Mouse (Mus musculus) hindbrain, embryonic 15.5 days (tissue): Measurements from ENCODE around the gene Gm20388. TPM values are rescaled to one million over a fixed set of nuclear protein-coding genes. Genes with fewer than 3 reads are reported as not detected.

Experiments used
- ATAC-seq: fragments of 200-750 bp; cut with Nextera tagmentation; 2 replicates; pipeline ENCODE4 v1.8.0; 2017; ENCODE audit warnings: low read depth, moderate number of reproducible peaks, moderate TSS enrichment; ENCODE audit not compliant: low FRiP score
- H3K27ac ChIP-seq: fragments of 300-500 bp; sonication (generic); replicated peaks from 2 replicates; pipeline ENCODE4 v1.5.1; 2015; ENCODE audit warnings: mild to moderate bottlenecking, inconsistent platforms
- H3K27me3 ChIP-seq: fragments of 300-500 bp; sonication (generic); 2 replicates; pipeline ENCODE4 v1.6.1; 2015; ENCODE audit warnings: control low read depth, inconsistent platforms
- H3K36me3 ChIP-seq: fragments of 300-500 bp; sonication (generic); 2 replicates; pipeline ENCODE4 v1.6.1; 2015; ENCODE audit warnings: control low read depth, inconsistent platforms
- H3K4me1 ChIP-seq: fragments of 300-500 bp; sonication (generic); replicated peaks from 2 replicates; pipeline ENCODE4 v1.6.1; 2015; ENCODE audit warnings: control low read depth, inconsistent platforms
- H3K4me2 ChIP-seq: fragments of 300-500 bp; sonication (generic); 2 replicates; pipeline ENCODE4 v1.6.1; 2015; ENCODE audit warnings: moderate library complexity, mild to moderate bottlenecking, inconsistent platforms
- H3K4me3 ChIP-seq: fragments of 300-500 bp; sonication (generic); 2 replicates; pipeline ENCODE4 v1.5.1; 2015; ENCODE audit warnings: mild to moderate bottlenecking, inconsistent platforms
- H3K9ac ChIP-seq: fragments of 300-500 bp; sonication (generic); 2 replicates; pipeline ENCODE4 v1.6.1; 2015; ENCODE audit warnings: inconsistent platforms
- H3K9me3 ChIP-seq: fragments of 300-500 bp; sonication (generic); 2 replicates; pipeline ENCODE4 v1.6.1; 2016; ENCODE audit warnings: control low read depth, inconsistent platforms
- WGBS: fragments of 180-500 bp; shearing (Covaris S2); methylation state at CpG from one replicate; pipeline ENCODE4 v1.1.7; 2015; 5-methylcytosine and 5-hydroxymethylcytosine counted together
- polyA plus RNA-seq: library from polyadenylated mRNA; unstranded; fragments of >200 nt; fragmentation: Nextera tagmentation; extraction: Ambion mirVana; gene quantifications from 2 replicates; pipeline ENCODE4 v1.2.1, GENCODE M21; 2015

Gene Gm20388
- polyA plus RNA-seq, 1 experiment from 2014 or later, result 5.4 TPM

GRCm38 (mm10) chr8:120751226-120752081, 840.8 kb downstream of the Gm20388 start:
- Histone ChIP-seq H3K4me2 (no peak overlapping the region), H3K9ac (no peak overlapping the region), H3K27ac (no peak overlapping the region), H3K27me3 (no peaks in the 10 kb centered on the region), H3K4me3 (no peak overlapping the region), H3K36me3 (no peaks in the 10 kb centered on the region), H3K4me1 (no peaks in the 10 kb centered on the region), H3K9me3 (no peaks in the 10 kb centered on the region)
- 77% methylated on average over 21 of the region's 21 CpGs for WGBS
- ATAC-seq, result no peak

GRCm38 (mm10) chr8:120752082-120752452, 841.4 kb downstream of the Gm20388 start:
- H3K9me3 ChIP-seq, result no peaks in the 10 kb centered on the region
- ATAC-seq, result no peak
- H3K27ac ChIP-seq, result no peak overlapping the region
- no peak overlapping the region for H3K4me2 ChIP-seq
- no peak overlapping the region for H3K4me3 ChIP-seq
- H3K27me3 ChIP-seq, result no peaks in the 10 kb centered on the region
- H3K9ac ChIP-seq, result no peak overlapping the region
- WGBS, result 25% methylated on average over 12 of the region's 12 CpGs
- no peaks in the 10 kb centered on the region for H3K4me1 ChIP-seq
- no peaks in the 10 kb centered on the region for H3K36me3 ChIP-seq

- Histone ChIP-seq H3K36me3 (no peaks in the 10 kb centered on the region), H3K4me3 (no peak overlapping the region), H3K9me3 (no peaks in the 10 kb centered on the region), H3K4me2 (no peak overlapping the region), H3K4me1 (no peaks in the 10 kb centered on the region), H3K27me3 (no peaks in the 10 kb centered on the region), H3K27ac (no peak overlapping the region), H3K9ac (no peak overlapping the region)
- no peak for ATAC-seq
- WGBS, result 95% methylated on average over 22 of the region's 22 CpGs
These were observed 842.8 kb downstream of the Gm20388 start for GRCm38 (mm10) chr8:120753476-120753875.

- H3K4me1 ChIP-seq, result no peaks in the 10 kb centered on the region
- no peak overlapping the region for H3K27ac ChIP-seq
- 30% methylated on average over 19 of the region's 19 CpGs for WGBS
- H3K36me3 ChIP-seq, result no peaks in the 10 kb centered on the region
- H3K27me3 ChIP-seq, result no peaks in the 10 kb centered on the region
- no peak overlapping the region for H3K4me2 ChIP-seq
- ATAC-seq, result no peak
- no peak overlapping the region for H3K4me3 ChIP-seq
- no peak overlapping the region for H3K9ac ChIP-seq
- H3K9me3 ChIP-seq, result no peaks in the 10 kb centered on the region
These were observed 845.0 kb downstream of the Gm20388 start for GRCm38 (mm10) chr8:120755306-120756297.

GRCm38 (mm10) chr8:120758005-120758404, 847.4 kb downstream of the Gm20388 start:
- H3K4me1 ChIP-seq, result no peaks in the 10 kb centered on the region
- H3K9me3 ChIP-seq, result no peaks in the 10 kb centered on the region
- ATAC-seq, result no peak
- no peak overlapping the region for H3K4me2 ChIP-seq
- H3K9ac ChIP-seq, result no peak overlapping the region
- 52% methylated on average over 4 of the region's 4 CpGs for WGBS
- no peak overlapping the region for H3K27ac ChIP-seq
- H3K4me3 ChIP-seq, result no peak overlapping the region
- H3K27me3 ChIP-seq, result no peaks in the 10 kb centered on the region
- H3K36me3 ChIP-seq, result no peaks in the 10 kb centered on the region

GRCm38 (mm10) chr8:120759847-120760246, 849.2 kb downstream of the Gm20388 start:
- Histone ChIP-seq H3K27me3 (no peaks in the 10 kb centered on the region), H3K9ac (no peak overlapping the region), H3K9me3 (no peaks in the 10 kb centered on the region), H3K4me3 (no peak overlapping the region), H3K36me3 (no peaks in the 10 kb centered on the region), H3K27ac (no peak overlapping the region), H3K4me1 (no peaks in the 10 kb centered on the region), H3K4me2 (no peak overlapping the region)
- 88% methylated on average over 6 of the region's 6 CpGs for WGBS
- ATAC-seq, result no peak

- Histone ChIP-seq H3K4me3 (no peak overlapping the region), H3K9me3 (no peaks in the 10 kb centered on the region), H3K4me1 (no peaks in the 10 kb centered on the region), H3K4me2 (no peak overlapping the region), H3K27me3 (no peaks in the 10 kb centered on the region), H3K36me3 (no peaks in the 10 kb centered on the region), H3K27ac (no peak overlapping the region), H3K9ac (no peak overlapping the region)
- WGBS, result 85% methylated on average over 19 of the region's 19 CpGs
- no peak for ATAC-seq
These were observed 849.9 kb downstream of the Gm20388 start for GRCm38 (mm10) chr8:120760341-120761215.

GRCm38 (mm10) chr8:120763267-120763666, 852.6 kb downstream of the Gm20388 start:
- Histone ChIP-seq H3K4me1 (no peaks in the 10 kb centered on the region), H3K9ac (no peak overlapping the region), H3K27me3 (no peaks in the 10 kb centered on the region), H3K27ac (no peak overlapping the region), H3K4me2 (no peak overlapping the region), H3K36me3 (no peaks in the 10 kb centered on the region), H3K9me3 (no peaks in the 10 kb centered on the region), H3K4me3 (no peak overlapping the region)
- no peak for ATAC-seq
- 77% methylated on average over 5 of the region's 5 CpGs for WGBS

GRCm38 (mm10) chr8:120764638-120765037, 854.0 kb downstream of the Gm20388 start:
- H3K4me2 ChIP-seq, result no peak overlapping the region
- no peak overlapping the region for H3K9ac ChIP-seq
- H3K9me3 ChIP-seq, result no peaks in the 10 kb centered on the region
- no peaks in the 10 kb centered on the region for H3K27me3 ChIP-seq
- H3K27ac ChIP-seq, result no peak overlapping the region
- H3K4me3 ChIP-seq, result no peak overlapping the region
- no peaks in the 10 kb centered on the region for H3K4me1 ChIP-seq
- ATAC-seq, result no peak
- no peaks in the 10 kb centered on the region for H3K36me3 ChIP-seq

GRCm38 (mm10) chr8:120766622-120767021, 856.0 kb downstream of the Gm20388 start:
- H3K4me2 ChIP-seq, result no peak overlapping the region
- H3K4me1 ChIP-seq, result no peaks in the 10 kb centered on the region
- H3K27ac ChIP-seq, result no peak overlapping the region
- H3K9ac ChIP-seq, result no peak overlapping the region
- no peak overlapping the region for H3K4me3 ChIP-seq
- no peaks in the 10 kb centered on the region for H3K9me3 ChIP-seq
- WGBS, result 45% methylated on average over 3 of the region's 3 CpGs
- H3K36me3 ChIP-seq, result no peaks in the 10 kb centered on the region
- no peak for ATAC-seq
- H3K27me3 ChIP-seq, result no peaks in the 10 kb centered on the region

- Histone ChIP-seq H3K9me3 (no peaks in the 10 kb centered on the region), H3K27ac (no peak overlapping the region), H3K4me2 (no peak overlapping the region), H3K27me3 (no peaks in the 10 kb centered on the region), H3K36me3 (no peaks in the 10 kb centered on the region), H3K4me1 (no peaks in the 10 kb centered on the region), H3K4me3 (no peak overlapping the region), H3K9ac (no peak overlapping the region)
- 84% methylated on average over 12 of the region's 12 CpGs for WGBS
- no peak for ATAC-seq
These were observed 858.0 kb downstream of the Gm20388 start for GRCm38 (mm10) chr8:120768454-120769218.
